Mouse (Mus musculus) CH12.LX (cell line): ENCODE measurements at regions not wholly inside any gene's neighbourhood (a gene's known extent, or its start where the extent isn't known, plus 50 kb on each side); places are given as distances from the start of the nearest gene placed in this dataset.

Experiments
- DNase-seq: peaks from one replicate; pipeline ENCODE4 v3.0.0-alpha.2; 2013; ENCODE audit errors: extremely low read depth
- H3K27ac ChIP-seq: 2 replicates; pipeline ENCODE4 v1.5.1; 2012; ENCODE audit warnings: low read depth, mild to moderate bottlenecking, control low read depth, moderate library complexity; ENCODE audit not compliant: insufficient read depth
- H3K27me3 ChIP-seq: replicated peaks from 2 replicates; pipeline ENCODE3; 2012; ENCODE audit warnings: inconsistent platforms
- H3K36me3 ChIP-seq, 2 experiments: replicated peaks in 1 of 2; 2 replicates each; pipeline versions ENCODE3 to v1.6.1; 2012; ENCODE audit warnings: inconsistent platforms in 1 of 2, low read length in 1 of 2, mild to moderate bottlenecking in 1 of 2, mixed read lengths in 1 of 2, moderate library complexity in 1 of 2; ENCODE audit not compliant: control insufficient read depth in 1 of 2, insufficient read depth in 1 of 2
- H3K4me1 ChIP-seq, 2 experiments: 2 replicates each; pipeline ENCODE4 v1.6.1; 2012; ENCODE audit warnings: inconsistent platforms in 1 of 2, moderate library complexity in 1 of 2; ENCODE audit not compliant: insufficient read depth in 2 of 2, control insufficient read depth in 1 of 2
- H3K4me2 ChIP-seq: 2 replicates; pipeline ENCODE4 v1.6.1; 2012; ENCODE audit warnings: low read depth, mild to moderate bottlenecking, control low read depth; ENCODE audit not compliant: poor library complexity, insufficient read depth, severe bottlenecking
- H3K4me3 ChIP-seq, 3 experiments: fragments of 150-350 bp in 1 of 3; sonication (generic) in 1 of 3; replicated peaks in 1 of 3; 2 replicates each; pipeline versions ENCODE3 to v1.5.1; 2011 to 2012; ENCODE audit warnings: low read depth in 2 of 3, low read length in 2 of 3, mild to moderate bottlenecking in 2 of 3, moderate library complexity in 2 of 3, control low read depth in 1 of 3, improper control_type of control experiment in 1 of 3, inconsistent platforms in 1 of 3, mixed read lengths in 1 of 3; ENCODE audit not compliant: poor library complexity in 1 of 3
- H3K79me2 ChIP-seq: replicated peaks from 2 replicates; pipeline ENCODE4 v1.6.1; 2012; ENCODE audit warnings: mild to moderate bottlenecking, moderate library complexity; ENCODE audit not compliant: control insufficient read depth, poor library complexity, insufficient read depth, severe bottlenecking; ENCODE audit errors: extremely low read depth
- H3K9ac ChIP-seq: 2 replicates; pipeline ENCODE4 v1.6.1; 2012; ENCODE audit warnings: low read depth, mild to moderate bottlenecking, control low read depth, moderate library complexity; ENCODE audit not compliant: insufficient read depth
- H3K9me3 ChIP-seq: replicated peaks from 2 replicates; pipeline ENCODE3; 2012; ENCODE audit warnings: low read length, inconsistent platforms, mixed read lengths
- CTCF ChIP-seq, 2 experiments: IDR thresholded peaks in 1 of 2; conservative IDR thresholded peaks in 1 of 2; 2 replicates each; pipeline ENCODE4 v1.5.1; 2011 to 2012; ENCODE audit warnings: low read depth in 2 of 2, low read length in 2 of 2, improper control_type of control experiment in 1 of 2, inconsistent platforms in 1 of 2, mild to moderate bottlenecking in 1 of 2, moderate library complexity in 1 of 2
- ELF1 ChIP-seq: IDR thresholded peaks from 2 replicates; pipeline ENCODE4 v1.6.1; 2014; ENCODE audit warnings: low read depth, mild to moderate bottlenecking, inconsistent platforms, low read length, improper control_type of control experiment
- ETS1 ChIP-seq: conservative IDR thresholded peaks from 2 replicates; pipeline ENCODE4 v1.6.1; 2012; ENCODE audit warnings: low read depth, mild to moderate bottlenecking, inconsistent platforms, low read length, improper control_type of control experiment, moderate library complexity
- GABPA ChIP-seq: IDR thresholded peaks from 2 replicates; pipeline ENCODE4 v1.6.1; 2012; ENCODE audit warnings: low read depth, low read length, improper control_type of control experiment, inconsistent platforms; ENCODE audit not compliant: insufficient replicate concordance
- IRF4 ChIP-seq: IDR thresholded peaks from 2 replicates; pipeline ENCODE4 v1.6.1; 2014; ENCODE audit warnings: low read depth, mild to moderate bottlenecking, inconsistent platforms, low read length, improper control_type of control experiment
- JUN ChIP-seq: IDR thresholded peaks from 2 replicates; pipeline ENCODE4 v1.6.1; 2011; ENCODE audit warnings: low read depth, mild to moderate bottlenecking, low read length, improper control_type of control experiment, moderate library complexity; ENCODE audit not compliant: insufficient read depth
- JUND ChIP-seq: conservative IDR thresholded peaks from 2 replicates; pipeline ENCODE4 v1.6.1; 2011; ENCODE audit warnings: low read depth, low read length, improper control_type of control experiment
- KAT2A ChIP-seq: IDR thresholded peaks from 2 replicates; pipeline ENCODE4 v1.6.1; 2012; ENCODE audit warnings: low read length, improper control_type of control experiment, inconsistent platforms; ENCODE audit not compliant: insufficient replicate concordance
- MAX ChIP-seq: IDR thresholded peaks from 2 replicates; pipeline ENCODE4 v1.6.1; 2011; ENCODE audit warnings: low read length, improper control_type of control experiment
- MXI1 ChIP-seq: IDR thresholded peaks from 2 replicates; pipeline ENCODE4 v1.6.1; 2011; ENCODE audit warnings: mild to moderate bottlenecking, low read depth, low read length, improper control_type of control experiment
- MYC ChIP-seq: IDR thresholded peaks from 2 replicates; pipeline ENCODE4 v1.6.1; 2011; ENCODE audit warnings: low read depth, mild to moderate bottlenecking, improper control_type of control experiment, low read length
- NELFE ChIP-seq: IDR thresholded peaks from 2 replicates; pipeline ENCODE4 v1.6.1; 2011; ENCODE audit warnings: low read depth, low read length, improper control_type of control experiment
- NRF1 ChIP-seq: IDR thresholded peaks from 2 replicates; pipeline ENCODE4 v1.6.1; 2014; ENCODE audit warnings: low read depth, mild to moderate bottlenecking, inconsistent platforms, low read length, improper control_type of control experiment, moderate library complexity
- PAX5 ChIP-seq: IDR thresholded peaks from 2 replicates; pipeline ENCODE4 v1.6.1; 2012; ENCODE audit warnings: low read length, inconsistent platforms, mixed read lengths
- POLR2A ChIP-seq: IDR thresholded peaks from 2 replicates; pipeline ENCODE4 v1.6.1; 2011; ENCODE audit warnings: low read depth, mild to moderate bottlenecking, improper control_type of control experiment, low read length
- RCOR1 ChIP-seq: conservative IDR thresholded peaks from 2 replicates; pipeline ENCODE4 v1.6.1; 2012; ENCODE audit warnings: low read depth, mild to moderate bottlenecking, inconsistent platforms, low read length, improper control_type of control experiment
- SIN3A ChIP-seq: IDR thresholded peaks from 2 replicates; pipeline ENCODE4 v1.6.1; 2012; ENCODE audit warnings: low read length, improper control_type of control experiment, inconsistent platforms
- TBP ChIP-seq: conservative IDR thresholded peaks from 2 replicates; pipeline ENCODE4 v1.6.1; 2011; ENCODE audit warnings: low read depth, low read length, improper control_type of control experiment
- TCF12 ChIP-seq: IDR thresholded peaks from 2 replicates; pipeline ENCODE4 v1.6.1; 2014; ENCODE audit warnings: low read depth, mild to moderate bottlenecking, inconsistent platforms, low read length, improper control_type of control experiment
- UBTF ChIP-seq: IDR thresholded peaks from 2 replicates; pipeline ENCODE4 v1.6.1; 2012; ENCODE audit warnings: low read depth, mild to moderate bottlenecking, inconsistent platforms, low read length, improper control_type of control experiment, moderate library complexity
- USF1 ChIP-seq: IDR thresholded peaks from 2 replicates; pipeline ENCODE4 v1.6.1; 2014; ENCODE audit warnings: low read depth, mild to moderate bottlenecking, inconsistent platforms, low read length, improper control_type of control experiment
- USF2 ChIP-seq: conservative IDR thresholded peaks from 2 replicates; pipeline ENCODE4 v1.6.1; 2011; ENCODE audit warnings: low read depth, low read length, improper control_type of control experiment
- dilution Hi-C: fragments of 300-500 bp; cut with MboI; formaldehyde crosslinking; loops from 2 replicates; pipeline ENCODE4 v1.14.3; 2020; ENCODE audit warnings: low sequenced_read_pairs; ENCODE audit not compliant: extremely low pct_unique_long_range_greater_than_20kb, extremely low pct_ligation_motif_present
- in situ Hi-C: fragments of 300-500 bp; cut with MboI; formaldehyde crosslinking; loops from 3 replicates; pipeline ENCODE4 v1.14.3; 2019; ENCODE audit warnings: low sequenced_read_pairs, low pct_ligation_motif_present, low pct_unique_long_range_greater_than_20kb, mixed read lengths

DNA sequence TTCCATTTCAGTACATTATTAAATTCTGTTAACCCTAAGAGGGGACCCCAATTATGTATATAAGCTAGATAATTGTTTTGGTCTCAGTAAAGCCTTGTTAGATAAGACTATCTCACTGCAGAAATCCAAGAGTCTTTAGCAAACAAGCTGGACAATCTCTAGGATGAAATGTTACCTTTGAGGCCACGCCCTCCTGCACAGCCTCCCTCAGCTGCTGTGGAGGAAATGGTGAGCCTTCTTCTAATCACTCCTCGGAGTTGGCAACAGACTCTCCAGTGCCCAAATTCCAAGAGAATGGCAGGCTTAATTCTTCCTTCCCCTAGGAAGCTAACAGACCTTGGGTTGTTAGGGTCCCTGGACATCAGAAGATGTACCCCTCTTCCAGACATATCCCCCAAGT lies 252.7 kb upstream of the Gadl1 start:
- no peaks in the 10 kb centered on the region for H3K36me3 ChIP-seq
- no peak for DNase-seq
- in situ Hi-C loops, result no loop called here
- no peaks in the 10 kb centered on the region for H3K27me3 ChIP-seq
- H3K27ac ChIP-seq, result no peak overlapping the region
- H3K9me3 ChIP-seq, result peaks cover 10% of the 10 kb centered on the region
- no peak overlapping the region for H3K9ac ChIP-seq
- dilution Hi-C loops, result no loop called here
- no peak overlapping the region for H3K4me3 ChIP-seq
- H3K4me1 ChIP-seq, result peaks cover 6 to 43% of the 10 kb centered on the region in 2 experiments; a peak in 3 of 4 replicates
- no peaks in the 10 kb centered on the region for H3K79me2 ChIP-seq
- no peak for TF ChIP-seq UBTF
- no peak for TF ChIP-seq TCF12
- TF ChIP-seq NRF1, result no peak
- TF ChIP-seq USF1, result no peak
- no peak for TF ChIP-seq RCOR1
- TF ChIP-seq POLR2A, result no peak
- TF ChIP-seq MYC, result no peak
- no peak for TF ChIP-seq MXI1
- TF ChIP-seq, all 38 proteins: peak for 0
- H3K4me2 ChIP-seq, result no peak overlapping the region

- H3K4me1 ChIP-seq, result peaks cover 6 to 43% of the 10 kb centered on the region in 2 experiments; a peak in 3 of 4 replicates
Observed at GRCm38 (mm10) chr9:115656994-115657713, 252.1 kb upstream of the Gadl1 start.

GRCm38 (mm10) chr9:115658477-115658876 lies 250.8 kb upstream of the Gadl1 start:
- in situ Hi-C loops (no loop called here), dilution Hi-C loops (no loop called here)
- no peak for TF ChIP-seq ETS1
- TF ChIP-seq CTCF (conservative IDR thresholded peaks at IDR 0.05 in 1 of 2, IDR thresholded peaks at IDR 0.05 in 1 of 2; ENCODE audit: low read depth in 2 of 2, low read length in 2 of 2), result no peak
- no peak for TF ChIP-seq UBTF
- TF ChIP-seq JUN, result no peak
- TF ChIP-seq PAX5, result no peak
- TF ChIP-seq ELF1, result no peak
- no peak for TF ChIP-seq NELFE
- no peak for TF ChIP-seq USF2
- TF ChIP-seq RCOR1, result no peak
- TF ChIP-seq KAT2A, result no peak
- no peak overlapping the region for H3K4me3 ChIP-seq
- peaks cover 6 to 43% of the 10 kb centered on the region in 2 experiments; a peak in 3 of 4 replicates for H3K4me1 ChIP-seq
- H3K9ac ChIP-seq, result no peak overlapping the region
- H3K27me3 ChIP-seq, result no peaks in the 10 kb centered on the region
- no peaks in the 10 kb centered on the region for H3K79me2 ChIP-seq
- no peak for DNase-seq
- H3K36me3 ChIP-seq, result no peaks in the 10 kb centered on the region
- no peak overlapping the region for H3K27ac ChIP-seq
- peaks cover 7% of the 10 kb centered on the region for H3K9me3 ChIP-seq
- no peak overlapping the region for H3K4me2 ChIP-seq

More at GRCm38 (mm10) chr9:115656994-115657713, 252.1 kb upstream of the Gadl1 start:
- H3K27ac ChIP-seq, result no peak overlapping the region
- no peaks in the 10 kb centered on the region for H3K36me3 ChIP-seq
- H3K79me2 ChIP-seq, result no peaks in the 10 kb centered on the region
- in situ Hi-C loops (no loop called here), dilution Hi-C loops (no loop called here)
- H3K9me3 ChIP-seq, result peaks cover 10% of the 10 kb centered on the region
- H3K4me3 ChIP-seq, result no peak overlapping the region
- no peak overlapping the region for H3K4me2 ChIP-seq
- DNase-seq, result peak; percentile 40
- H3K9ac ChIP-seq, result no peak overlapping the region
- no peaks in the 10 kb centered on the region for H3K27me3 ChIP-seq
- TF ChIP-seq GABPA (no peak), JUN (no peak), MAX (no peak), IRF4 (no peak), SIN3A (no peak), UBTF (no peak), JUND (no peak), ELF1 (no peak), TBP (no peak)
